Mouse (Mus musculus) kidney, adult 2 months (tissue): ENCODE measurements around the gene Glis3. TPM values are rescaled to one million over a fixed set of nuclear protein-coding genes. Genes with fewer than 3 reads are reported as not detected.

Experiments used
- DNase-seq: peaks from one replicate; pipeline ENCODE4 v3.0.0; 2021
- H3K27ac ChIP-seq: fragments of 200-500 bp; 2 replicates; pipeline ENCODE4 v1.5.1; 2012; ENCODE audit warnings: low read depth, low read length, control low read depth, inconsistent platforms; ENCODE audit not compliant: insufficient read depth
- H3K27me3 ChIP-seq: fragments of 200-500 bp; replicated peaks from 2 replicates; pipeline ENCODE4 v1.6.1; 2012; ENCODE audit warnings: mild to moderate bottlenecking, moderate library complexity, low read length, inconsistent platforms; ENCODE audit not compliant: control insufficient read depth, insufficient read depth
- H3K36me3 ChIP-seq: fragments of 200-500 bp; 2 replicates; pipeline ENCODE4 v1.6.1; 2012; ENCODE audit warnings: mild to moderate bottlenecking, moderate library complexity, low read length, inconsistent platforms; ENCODE audit not compliant: control insufficient read depth, insufficient read depth
- H3K4me1 ChIP-seq: fragments of 200-500 bp; 2 replicates; pipeline ENCODE4 v1.6.1; 2011; ENCODE audit warnings: low read length; ENCODE audit not compliant: control insufficient read depth, insufficient read depth
- H3K4me3 ChIP-seq: fragments of 200-500 bp; 2 replicates; pipeline ENCODE4 v1.5.1; 2011; ENCODE audit warnings: mild to moderate bottlenecking, low read depth, low read length, control low read depth; ENCODE audit not compliant: insufficient read depth
- CTCF ChIP-seq: fragments of 200-500 bp; conservative IDR thresholded peaks from 2 replicates; pipeline ENCODE4 v1.5.1; 2011; ENCODE audit warnings: low read depth, mild to moderate bottlenecking, control low read depth, low read length, moderate library complexity, mixed read lengths; ENCODE audit not compliant: insufficient read depth, insufficient read length
- POLR2A ChIP-seq: fragments of 200-500 bp; IDR thresholded peaks from one replicate; pipeline ENCODE4 v1.6.1; 2011; ENCODE audit warnings: low read depth, low read length, control low read depth
- whole genome bisulfite sequencing: fragments of 180-500 bp; shearing (Covaris S2); methylation state at CpG from one replicate; pipeline ENCODE4 v1.1.7; 2018; 5-methylcytosine and 5-hydroxymethylcytosine counted together
- polyA plus RNA-seq: library from polyadenylated mRNA; depleted of rRNA; stranded (reverse); fragments of >200 nt; gene quantifications from 2 replicates; pipeline ENCODE4 v1.2.3, GENCODE M21; 2012

The Glis3 gene
- polyA plus RNA-seq, 1 experiment, result 23.7 TPM

- Histone ChIP-seq H3K27ac (no peak overlapping the region), H3K4me1 (peaks cover 19% of the 10 kb centered on the region), H3K4me3 (no peak overlapping the region), H3K36me3 (no peaks in the 10 kb centered on the region), H3K27me3 (no peaks in the 10 kb centered on the region)
- TF ChIP-seq CTCF, result no peak
- TF ChIP-seq POLR2A, result no peak
- no peak for DNase-seq
- WGBS, result 93% methylated on average over 5 of the region's 5 CpGs
These were observed 206.3 kb downstream of the Glis3 start for GRCm38 (mm10) chr19:28473621-28474020.

- Histone ChIP-seq H3K36me3 (no peaks in the 10 kb centered on the region), H3K4me1 (0 out of 2 replicates have a peak, but pooled peaks cover 2% of the 10 kb centered on the region), H3K4me3 (no peak overlapping the region), H3K27me3 (no peaks in the 10 kb centered on the region), H3K27ac (no peak overlapping the region)
- no peak for DNase-seq
- TF ChIP-seq CTCF (no peak), POLR2A (no peak)
- WGBS, result 71% methylated on average over 8 of the region's 8 CpGs
These were observed 208.7 kb downstream of the Glis3 start for GRCm38 (mm10) chr19:28471144-28471543.

- no peak for DNase-seq
- H3K36me3 ChIP-seq, result no peaks in the 10 kb centered on the region
- 81% methylated on average over 5 of the region's 5 CpGs for WGBS
- no peaks in the 10 kb centered on the region for H3K27me3 ChIP-seq
- no peak for TF ChIP-seq POLR2A
- TF ChIP-seq CTCF, result no peak
- H3K4me3 ChIP-seq, result no peak overlapping the region
- no peaks in the 10 kb centered on the region; the same call in 1 of the 2 replicates for H3K4me1 ChIP-seq
- H3K27ac ChIP-seq, result no peak overlapping the region
These were observed 214.1 kb downstream of the Glis3 start for GRCm38 (mm10) chr19:28465779-28466178.

GRCm38 (mm10) chr19:28454331-28454730, 225.5 kb downstream of the Glis3 start:
- no peaks in the 10 kb centered on the region for H3K36me3 ChIP-seq
- H3K27me3 ChIP-seq, result no peaks in the 10 kb centered on the region
- peaks cover 10% of the 10 kb centered on the region for H3K4me1 ChIP-seq
- H3K27ac ChIP-seq, result no peak overlapping the region
- whole genome bisulfite sequencing, result 82% methylated on average over 8 of the region's 8 CpGs
- no peak overlapping the region for H3K4me3 ChIP-seq
- no peak for DNase-seq
- TF ChIP-seq CTCF, result no peak
- no peak for TF ChIP-seq POLR2A

- 55% methylated on average over 12 of the region's 12 CpGs for WGBS
- no peaks in the 10 kb centered on the region for H3K36me3 ChIP-seq
- H3K27me3 ChIP-seq, result no peaks in the 10 kb centered on the region
- H3K27ac ChIP-seq, result no peak overlapping the region
- H3K4me3 ChIP-seq, result no peak overlapping the region
- DNase-seq, result peak; percentile 30
- TF ChIP-seq CTCF, result no peak
- TF ChIP-seq POLR2A, result no peak
- peaks cover 10% of the 10 kb centered on the region for H3K4me1 ChIP-seq
These were observed 226.8 kb downstream of the Glis3 start for GRCm38 (mm10) chr19:28452951-28453520.

GRCm38 (mm10) chr19:28448811-28449210, 231.1 kb downstream of the Glis3 start:
- DNase-seq, result no peak
- Histone ChIP-seq H3K36me3 (no peaks in the 10 kb centered on the region), H3K4me1 (peaks cover 6% of the 10 kb centered on the region), H3K27me3 (no peaks in the 10 kb centered on the region), H3K27ac (no peak overlapping the region), H3K4me3 (no peak overlapping the region)
- WGBS, result 73% methylated on average over 4 of the region's 4 CpGs
- TF ChIP-seq CTCF, result no peak
- TF ChIP-seq POLR2A, result no peak

GRCm38 (mm10) chr19:28442161-28442560, 237.7 kb downstream of the Glis3 start:
- Histone ChIP-seq H3K4me1 (peaks cover 18% of the 10 kb centered on the region; the same call in 1 of the 2 replicates), H3K36me3 (no peaks in the 10 kb centered on the region), H3K27ac (no peak overlapping the region), H3K4me3 (no peak overlapping the region), H3K27me3 (no peaks in the 10 kb centered on the region)
- peak; percentile 64 for DNase-seq
- TF ChIP-seq CTCF (no peak), POLR2A (no peak)
- WGBS, result 64% methylated on average over 4 of the region's 4 CpGs

GRCm38 (mm10) chr19:28436457-28437148, 243.3 kb downstream of the Glis3 start:
- Histone ChIP-seq H3K4me1 (peaks cover 10% of the 10 kb centered on the region; the same call in 1 of the 2 replicates), H3K36me3 (no peaks in the 10 kb centered on the region), H3K27me3 (no peaks in the 10 kb centered on the region), H3K27ac (no peak overlapping the region), H3K4me3 (no peak overlapping the region)
- TF ChIP-seq CTCF (no peak), POLR2A (no peak)
- 59% methylated on average over 12 of the region's 12 CpGs for WGBS
- DNase-seq, result peak; percentile 40
